Mouse (Mus musculus): ENCODE measurements at regions not wholly inside any gene's neighbourhood (a gene's known extent, or its start where the extent isn't known, plus 50 kb on each side); places are given as distances from the start of the nearest gene placed in this dataset.

- DNase-seq (ENCODE audit: low spot score in 2 of 2), result peak in 1 of 2 experiments; percentile 20
Observed at GRCm38 (mm10) chr10:15592161-15592560, 874.1 kb upstream of the Gje1 start.

- DNase-seq (ENCODE audit: low spot score in 2 of 2), result no peak
Observed at GRCm38 (mm10) chr10:15586081-15586480, 868.1 kb upstream of the Gje1 start.

- no peak for DNase-seq (ENCODE audit: low spot score in 2 of 2)
Observed at GRCm38 (mm10) chr10:15564119-15564518, 846.1 kb upstream of the Gje1 start.

GRCm38 (mm10) chr10:15553407-15554064, 835.5 kb upstream of the Gje1 start:
- DNase-seq (ENCODE audit: low spot score in 2 of 2), result no peak

GRCm38 (mm10) chr10:15541797-15542350, 823.9 kb upstream of the Gje1 start:
- no peak for DNase-seq (ENCODE audit: low spot score in 2 of 2)

- DNase-seq (ENCODE audit: low spot score in 2 of 2), result no peak
Observed at GRCm38 (mm10) chr10:15540780-15541426, 822.9 kb upstream of the Gje1 start.

GRCm38 (mm10) chr10:15536053-15536452, 818.0 kb upstream of the Gje1 start:
- no peak for DNase-seq (ENCODE audit: low spot score in 2 of 2)

GRCm38 (mm10) chr10:15487367-15487766, 769.4 kb upstream of the Gje1 start:
- DNase-seq (ENCODE audit: low spot score in 2 of 2), result no peak

GRCm38 (mm10) chr10:15443281-15443680, 725.3 kb upstream of the Gje1 start:
- no peak for DNase-seq (ENCODE audit: low spot score in 2 of 2)

GRCm38 (mm10) chr10:15441216-15441615, 723.2 kb upstream of the Gje1 start:
- no peak for DNase-seq (ENCODE audit: low spot score in 2 of 2)

GRCm38 (mm10) chr10:15426746-15427145, 708.7 kb upstream of the Gje1 start:
- DNase-seq (ENCODE audit: low spot score in 2 of 2), result no peak

GRCm38 (mm10) chr10:15406211-15406610, 688.2 kb upstream of the Gje1 start:
- no peak for DNase-seq (ENCODE audit: low spot score in 2 of 2)

- no peak for DNase-seq (ENCODE audit: low spot score in 2 of 2)
Observed at GRCm38 (mm10) chr10:15405706-15406105, 687.7 kb upstream of the Gje1 start.

GRCm38 (mm10) chr10:15399964-15400363, 682.0 kb upstream of the Gje1 start:
- DNase-seq (ENCODE audit: low spot score in 2 of 2), result no peak

GRCm38 (mm10) chr10:15397114-15397513, 679.1 kb upstream of the Gje1 start:
- no peak for DNase-seq (ENCODE audit: low spot score in 2 of 2)

GRCm38 (mm10) chr10:15395295-15395694, 677.3 kb upstream of the Gje1 start:
- DNase-seq (ENCODE audit: low spot score in 2 of 2), result no peak

- no peak for DNase-seq (ENCODE audit: low spot score in 2 of 2)
Observed at GRCm38 (mm10) chr10:15392027-15392816, 674.2 kb upstream of the Gje1 start.

- DNase-seq (ENCODE audit: low spot score in 2 of 2), result no peak
Observed at GRCm38 (mm10) chr10:15373571-15373970, 655.6 kb upstream of the Gje1 start.
